Mouse (Mus musculus): ENCODE results near the gene Usp7.

Gene Usp7

DNA sequence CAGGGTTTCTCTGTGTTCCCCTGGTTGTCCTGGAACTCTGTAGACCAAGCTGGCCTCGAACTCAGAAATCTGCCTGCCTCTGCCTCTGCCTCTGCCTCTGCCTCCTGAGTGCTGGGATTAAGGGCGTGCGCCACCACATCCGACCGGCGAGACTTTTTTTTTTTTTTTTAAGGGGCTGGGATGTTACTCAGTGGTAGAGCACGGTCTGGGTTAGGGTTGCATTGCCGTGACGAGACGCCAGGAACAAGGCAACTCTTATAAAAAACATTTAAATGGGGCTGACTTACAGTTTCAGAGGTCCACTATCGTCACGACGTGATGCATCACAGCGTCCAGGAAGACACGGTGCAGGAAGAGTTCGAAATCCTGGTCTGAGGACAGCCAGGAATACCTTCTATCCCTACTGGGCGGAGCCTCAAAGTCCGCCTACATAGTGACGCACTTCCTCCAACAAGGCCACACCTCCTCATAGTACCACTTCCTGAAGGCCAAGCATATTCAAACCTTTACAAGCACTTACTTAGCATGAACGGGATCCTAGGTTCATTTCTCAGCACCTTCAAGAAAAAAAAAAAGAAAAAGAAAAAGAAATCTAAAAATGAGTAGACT is at the start of gene Usp7:
Gene Usp7, minus strand, starts transcription at position 360 of the 609 bp plus-strand sequence.
- WGBS, result 97% methylated on average over 20 of the region's 20 CpGs

DNA sequence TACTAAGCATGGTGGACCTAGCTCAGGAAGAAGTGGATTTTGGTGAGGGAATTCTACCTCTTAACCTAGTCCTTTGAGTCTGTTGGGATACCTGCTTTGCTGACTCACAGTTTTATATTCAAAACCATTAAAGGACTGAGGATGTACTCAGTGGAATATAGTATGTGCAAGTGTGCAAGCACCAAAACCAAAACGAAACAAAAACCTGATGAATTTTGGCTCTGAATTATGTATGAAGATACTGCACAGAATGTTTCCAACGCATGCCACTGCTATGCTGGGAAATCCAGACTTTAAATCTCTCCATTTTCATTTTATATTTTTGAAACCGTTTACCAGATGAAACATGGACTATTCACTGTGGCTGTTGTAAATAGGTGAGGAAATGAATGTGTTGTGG is 48.4 kb upstream of the Usp7 start:
- WGBS, result 29% methylated on average over 3 of the region's 3 CpGs

DNA sequence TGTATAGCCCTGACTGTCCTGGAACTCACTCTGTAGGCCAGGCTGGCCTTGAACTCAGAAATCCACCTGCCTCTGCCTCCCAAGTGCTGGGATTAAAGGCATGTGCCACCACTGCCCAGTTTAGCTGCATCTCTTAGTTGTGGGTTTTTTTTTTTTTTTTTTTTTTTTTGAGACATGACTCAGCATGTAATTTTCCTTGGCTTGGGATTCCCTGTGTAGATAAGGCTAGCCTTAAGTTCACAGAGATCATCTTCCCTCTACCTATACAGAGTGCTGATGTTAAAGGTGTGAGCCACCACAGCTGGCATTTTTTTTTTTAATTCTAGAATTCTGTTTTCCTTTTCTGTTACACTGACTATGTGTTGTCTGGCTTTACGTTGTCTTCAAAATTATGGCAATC is 45.5 kb upstream of the Usp7 start:
- 39% methylated on average over 1 of the region's 1 CpGs for WGBS

DNA sequence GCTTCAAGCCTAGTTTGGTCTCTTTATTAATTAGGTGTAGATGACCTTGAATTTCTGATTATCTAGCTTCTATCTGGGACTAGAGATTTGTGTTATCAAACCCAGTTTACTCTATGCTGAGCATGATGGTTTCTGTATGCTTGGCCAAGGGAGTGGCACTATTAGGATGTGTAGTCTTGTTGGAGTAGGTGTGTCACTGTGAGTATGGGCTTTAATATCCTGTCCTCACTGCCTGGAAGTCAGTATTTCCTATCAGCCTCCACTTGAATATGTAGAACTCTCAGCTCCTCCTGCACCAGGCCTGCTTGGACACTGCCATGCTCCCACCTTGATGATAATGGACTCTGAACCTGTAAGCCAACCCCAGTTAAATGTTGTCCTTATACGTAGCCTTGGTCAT is 44.8 kb upstream of the Usp7 start:
- 69% methylated on average over 1 of the region's 1 CpGs for WGBS

DNA sequence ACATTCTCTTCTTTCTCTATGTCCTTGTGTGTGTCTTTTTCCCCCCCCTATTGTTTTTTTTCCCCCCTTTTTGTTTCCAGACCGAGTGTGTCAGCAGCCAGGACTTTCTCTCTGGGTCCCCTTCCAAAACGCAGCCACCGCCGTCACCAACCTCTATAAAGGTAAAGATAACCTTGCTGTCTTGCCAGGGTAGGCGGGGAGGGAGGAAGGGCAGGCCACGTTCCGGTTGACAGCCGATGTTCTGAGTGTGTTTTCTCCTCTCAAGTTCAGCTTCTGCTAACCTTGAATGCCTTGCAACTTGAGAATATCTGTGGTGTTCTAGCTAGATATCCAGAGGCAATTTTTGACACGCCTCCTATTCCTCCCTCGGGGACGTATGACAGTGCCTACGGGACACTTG is 39.1 kb upstream of the Usp7 start:
- 1% methylated on average over 12 of the region's 12 CpGs for WGBS

DNA sequence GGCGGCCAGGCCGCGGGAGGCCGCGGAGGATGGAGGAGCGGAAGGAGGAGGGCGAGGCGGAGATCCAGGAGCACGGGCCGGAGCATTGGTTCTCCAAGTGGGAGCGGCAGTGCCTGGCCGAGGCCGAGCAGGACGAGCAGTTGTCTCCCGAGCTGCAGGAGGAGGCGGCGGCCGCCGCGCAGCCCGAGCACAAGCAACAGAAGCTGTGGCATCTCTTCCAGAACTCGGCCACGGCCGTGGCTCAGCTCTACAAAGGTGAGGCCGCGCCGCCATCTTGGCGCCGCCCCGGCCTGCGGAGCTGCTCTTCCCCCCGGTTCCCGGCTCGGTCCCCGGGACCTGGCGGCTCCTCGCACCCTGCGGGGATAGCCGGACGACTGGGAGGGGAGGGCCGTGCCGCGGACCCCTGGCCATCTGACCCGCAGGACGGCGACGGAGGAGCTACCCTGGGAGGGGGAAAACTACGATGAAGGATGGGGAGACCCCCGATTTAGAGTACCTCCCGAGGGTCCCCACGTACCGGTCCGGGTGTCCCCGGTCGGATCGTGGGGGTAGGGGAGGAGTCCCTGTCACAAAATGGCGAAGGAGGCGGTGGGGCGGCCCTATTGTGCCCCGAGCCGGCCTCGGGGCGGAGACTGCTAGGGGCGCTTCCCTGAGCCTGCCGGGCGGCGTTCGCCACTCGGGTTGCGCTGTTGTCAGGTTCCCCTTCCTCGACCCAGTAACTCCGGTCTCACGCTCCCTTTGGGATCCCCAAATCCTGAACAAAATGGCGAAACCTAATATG is 38.5 kb upstream of the Usp7 start:
- under 1% methylated on average over 73 of the region's 74 CpGs for WGBS

DNA sequence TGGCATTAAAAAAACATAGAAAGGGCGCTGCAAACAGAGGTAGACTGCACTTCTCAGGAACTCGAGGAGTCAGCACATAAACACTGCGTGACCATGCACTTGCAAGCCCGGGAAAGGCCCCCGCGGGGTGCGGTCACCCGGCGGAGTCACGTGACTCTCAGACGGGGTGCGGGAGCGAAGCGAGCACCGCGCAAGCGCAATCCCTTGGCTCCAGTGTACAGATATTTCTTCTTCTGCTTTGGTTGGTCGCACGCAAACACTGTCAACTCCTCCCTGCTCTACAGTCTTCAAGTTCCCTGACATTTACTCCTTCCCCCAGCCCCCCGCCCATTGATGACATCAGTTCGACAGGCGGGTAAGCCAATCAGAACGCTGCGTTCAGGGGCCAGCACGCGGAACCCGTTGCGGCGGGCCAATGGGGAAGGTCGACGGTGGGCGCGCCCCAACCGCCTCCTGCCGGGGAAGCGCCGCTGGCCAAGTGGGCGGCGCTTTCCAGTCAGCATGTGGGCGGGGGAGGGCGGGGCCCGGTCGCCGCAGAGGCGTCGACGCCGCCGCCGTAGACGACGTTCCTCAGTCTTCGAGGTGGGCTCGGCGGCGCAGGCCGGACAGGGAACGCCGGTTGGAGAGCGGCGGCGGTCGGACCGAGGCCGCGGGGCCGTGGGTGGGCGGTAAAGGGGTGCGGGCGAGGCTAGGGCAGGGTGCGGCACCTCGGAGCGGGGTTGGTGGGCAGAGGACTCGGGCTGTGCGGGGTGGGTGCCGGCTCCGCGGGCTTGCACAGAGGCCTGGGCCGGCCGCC is 37.7 kb upstream of the Usp7 start, which contains the start of gene 1810013L24Rik:
Gene 1810013L24Rik, plus strand, starts transcription at position 537 of the 796 bp plus-strand sequence.
- under 1% methylated on average over 78 of the region's 80 CpGs for WGBS

DNA sequence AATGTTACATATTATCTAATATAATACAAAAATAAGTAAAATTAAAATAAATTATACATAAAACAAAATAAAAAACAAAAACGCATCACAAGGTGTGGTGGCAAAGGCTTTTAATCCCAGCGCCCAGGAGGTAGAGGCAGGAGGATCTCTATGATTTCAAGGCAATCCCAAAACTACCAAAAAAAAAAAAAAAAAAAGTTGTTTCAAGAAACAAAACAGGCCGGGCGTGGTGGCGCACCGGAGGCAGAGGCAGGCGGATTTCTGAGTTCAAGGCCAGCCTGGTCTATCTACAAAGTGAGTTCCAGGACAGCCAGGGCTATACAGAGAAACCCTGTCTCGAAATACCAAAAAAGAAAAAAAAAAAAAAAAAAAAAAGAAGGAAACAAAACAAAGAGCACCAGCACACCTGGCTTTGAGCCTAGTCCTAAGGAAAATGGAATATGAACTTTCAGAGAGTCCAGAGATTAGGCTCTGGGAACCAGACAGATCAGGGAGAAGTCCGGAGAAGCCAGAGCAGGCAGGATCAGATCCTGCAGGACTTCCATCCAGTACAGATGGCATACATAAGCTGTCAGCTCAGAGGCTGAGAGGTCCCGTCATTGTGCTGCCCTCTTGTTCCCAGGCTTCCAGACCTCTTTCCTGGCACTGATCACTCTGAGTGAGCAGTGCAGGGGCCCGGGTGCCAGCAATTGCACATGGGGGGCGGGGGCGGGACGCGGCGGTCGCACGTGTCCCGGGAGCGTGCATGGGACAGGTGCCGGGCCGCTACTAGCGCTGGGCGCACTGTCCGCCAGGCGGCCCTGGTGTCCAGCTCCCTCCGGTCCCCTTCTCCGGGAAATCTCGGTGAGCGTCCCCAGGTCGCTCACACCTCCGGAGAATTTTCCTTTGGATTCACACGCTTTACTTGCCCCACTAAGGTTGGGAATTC is 36.8 kb upstream of the Usp7 start:
- 10% methylated on average over 33 of the region's 33 CpGs for WGBS

DNA sequence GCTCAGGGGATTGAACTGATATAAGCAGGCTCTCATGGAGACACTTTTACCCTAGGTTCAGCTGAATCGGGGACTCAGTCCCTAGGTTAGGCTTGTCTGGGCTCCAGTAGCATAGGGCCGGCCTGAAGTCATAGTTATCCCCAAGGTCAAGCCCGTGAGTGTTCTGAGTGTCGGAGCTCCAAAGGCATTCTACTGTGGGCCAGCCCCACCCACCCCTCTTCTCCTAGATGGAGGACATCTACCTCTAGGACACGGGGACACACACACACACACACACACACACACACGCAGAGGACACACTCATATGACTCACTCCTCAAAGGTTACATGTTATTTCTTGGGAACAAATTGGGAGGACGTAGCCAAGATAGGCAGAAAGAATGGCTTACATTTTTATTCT is 35.3 kb upstream of the Usp7 start:
- 93% methylated on average over 7 of the region's 7 CpGs for WGBS

DNA sequence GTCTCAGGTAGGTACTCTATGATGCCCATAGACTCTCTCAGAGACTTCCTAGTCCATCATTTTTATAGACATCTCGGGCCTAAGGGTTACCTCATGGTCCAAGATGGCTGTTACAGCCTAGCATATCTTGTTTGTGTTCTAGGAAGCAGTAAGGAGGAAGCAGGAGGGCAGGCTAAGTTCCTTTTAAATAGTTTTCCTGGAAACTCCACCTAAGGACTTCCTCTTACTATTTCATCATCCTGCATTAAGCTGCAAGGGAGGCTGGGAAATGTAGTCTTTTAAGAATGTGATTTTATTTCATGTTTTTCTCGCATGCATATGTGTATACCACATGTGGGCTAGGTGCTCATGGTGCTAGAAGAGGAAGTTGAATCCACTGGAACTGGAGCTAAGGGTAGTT is 31.6 kb upstream of the Usp7 start:
- 63% methylated on average over 2 of the region's 2 CpGs for WGBS

DNA sequence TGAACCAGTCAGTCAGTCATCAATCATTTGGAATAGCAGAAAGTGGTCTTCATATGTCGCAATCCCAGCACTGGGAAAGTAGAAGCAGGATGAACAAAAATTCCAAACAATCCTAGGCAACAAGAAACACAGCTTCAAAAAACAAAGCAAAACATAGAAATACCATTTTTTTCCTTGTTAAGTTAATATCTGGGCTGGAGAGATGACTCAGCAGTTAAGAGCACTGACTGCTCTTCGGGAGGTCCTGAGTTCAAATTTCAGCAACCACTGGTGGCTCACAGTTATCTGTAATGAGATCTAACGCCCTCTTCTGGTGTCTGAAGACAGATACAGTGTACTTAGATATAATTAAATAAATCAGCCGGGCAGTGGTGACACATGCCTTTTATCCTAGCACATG is 30.5 kb upstream of the Usp7 start:
- 84% methylated on average over 4 of the region's 4 CpGs for WGBS

DNA sequence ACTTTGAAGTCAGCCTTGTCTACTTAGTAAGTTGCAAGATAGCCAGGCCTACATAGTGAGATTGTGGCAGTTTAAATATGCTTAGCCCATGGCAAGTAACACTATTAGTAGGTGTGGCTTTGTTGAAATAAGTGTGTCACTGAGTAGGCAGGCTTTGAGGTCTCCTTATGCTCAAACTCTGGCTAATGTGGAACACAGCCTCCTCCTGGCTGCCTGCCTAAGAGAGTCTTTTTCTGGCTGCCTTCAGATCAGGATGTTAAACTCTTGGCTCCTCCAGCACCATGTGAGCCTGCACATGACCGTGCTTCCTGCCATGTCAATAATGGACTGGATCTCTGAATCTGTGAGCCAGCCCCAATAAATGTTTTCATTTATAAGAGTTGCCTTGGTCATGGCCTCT is 29.3 kb upstream of the Usp7 start:
- WGBS, result 33% methylated on average over 1 of the region's 1 CpGs

DNA sequence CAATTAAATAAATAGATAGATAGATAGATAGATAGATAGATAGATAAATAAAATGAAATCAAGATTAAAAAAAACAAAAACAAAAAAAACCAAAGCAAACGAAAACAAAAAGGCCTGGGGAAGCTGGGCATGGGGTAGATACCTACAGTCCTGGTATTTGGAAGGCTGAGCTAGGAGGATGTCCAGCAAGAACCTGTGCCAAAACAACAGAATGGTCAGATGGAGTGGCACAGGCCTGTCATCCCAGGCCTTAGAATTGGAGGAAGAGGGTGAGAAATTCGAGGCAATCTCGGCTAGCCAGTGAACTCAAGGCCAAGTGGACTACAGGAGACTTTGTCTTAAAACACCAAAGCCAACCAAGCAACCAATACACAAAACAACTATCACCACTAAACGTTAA is 25.8 kb upstream of the Usp7 start:
- WGBS, result 80% methylated on average over 4 of the region's 4 CpGs

DNA sequence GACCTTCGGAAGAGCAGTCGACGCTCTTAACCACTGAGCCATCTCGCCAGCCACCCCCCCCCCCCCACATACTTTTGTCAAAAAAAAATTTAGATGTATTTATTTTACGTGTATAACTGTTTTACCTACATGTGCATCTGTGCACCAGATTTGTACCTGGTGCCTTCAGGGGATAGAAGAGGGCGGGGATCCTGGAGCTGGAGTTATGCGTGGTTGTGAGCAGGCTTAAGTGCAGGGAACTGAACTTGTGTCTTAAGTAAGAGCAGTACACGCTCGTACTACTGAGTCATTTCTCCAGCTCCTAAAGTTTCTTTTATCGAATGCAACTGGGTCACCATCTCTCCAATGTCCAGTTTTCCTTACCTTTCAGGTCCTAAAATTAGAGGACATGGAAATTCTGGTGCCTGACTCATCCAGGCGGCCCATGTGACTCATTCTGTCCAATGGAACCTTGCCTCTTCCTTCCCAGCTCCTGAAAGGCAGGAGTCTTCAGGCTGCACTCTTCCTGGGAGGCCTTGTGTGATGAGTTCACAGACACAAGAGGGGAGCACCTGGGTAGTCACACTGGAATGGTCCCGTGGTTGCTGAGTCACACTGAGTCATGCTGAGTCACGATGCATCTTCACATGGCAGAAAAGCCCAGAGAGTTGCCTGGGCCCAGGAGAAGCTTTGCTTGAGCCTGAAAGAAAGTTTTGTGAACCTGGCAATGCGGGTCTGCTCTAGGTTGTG is 18.5 kb upstream of the Usp7 start:
- WGBS, result 81% methylated on average over 14 of the region's 14 CpGs

DNA sequence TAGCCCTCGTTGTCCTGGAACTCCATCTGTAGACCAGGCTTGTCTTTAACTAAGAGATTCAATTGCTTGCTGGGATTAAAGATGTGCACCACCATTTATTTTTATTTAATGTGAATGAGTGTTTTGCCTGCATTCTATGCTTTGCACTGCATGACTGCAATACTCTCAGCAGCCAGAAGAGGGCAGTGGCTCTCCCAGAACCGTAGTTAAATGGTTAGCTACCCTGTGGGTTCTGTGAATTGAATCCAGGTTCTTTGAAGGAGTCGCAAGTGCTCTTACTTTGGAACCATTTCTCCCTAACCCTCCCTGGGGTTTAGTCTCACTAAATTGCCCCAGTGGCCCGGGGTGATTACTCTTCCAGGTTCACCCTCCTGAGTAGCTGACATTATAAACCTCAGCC is 14.6 kb upstream of the Usp7 start:
- 24% methylated on average over 4 of the region's 4 CpGs for WGBS

DNA sequence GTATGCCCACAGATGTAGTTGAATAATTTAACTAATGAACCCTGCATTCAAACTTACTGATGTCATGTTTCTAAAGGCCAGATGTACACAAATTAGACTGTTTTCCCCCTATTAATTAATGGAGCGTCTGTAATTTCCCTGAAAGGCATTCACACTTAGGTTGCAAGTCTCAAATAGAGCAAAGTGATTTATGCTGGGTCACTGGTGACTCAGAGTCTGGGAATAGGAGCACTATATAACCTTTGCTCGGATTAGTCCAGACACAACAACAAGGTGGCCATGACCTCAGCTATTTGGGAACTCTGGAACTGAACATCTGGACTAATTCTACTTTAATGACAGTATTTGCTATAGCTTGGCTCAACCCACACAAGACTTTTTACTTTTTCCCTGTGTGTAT is 3.8 kb upstream of the Usp7 start:
- 70% methylated on average over 2 of the region's 2 CpGs for WGBS

DNA sequence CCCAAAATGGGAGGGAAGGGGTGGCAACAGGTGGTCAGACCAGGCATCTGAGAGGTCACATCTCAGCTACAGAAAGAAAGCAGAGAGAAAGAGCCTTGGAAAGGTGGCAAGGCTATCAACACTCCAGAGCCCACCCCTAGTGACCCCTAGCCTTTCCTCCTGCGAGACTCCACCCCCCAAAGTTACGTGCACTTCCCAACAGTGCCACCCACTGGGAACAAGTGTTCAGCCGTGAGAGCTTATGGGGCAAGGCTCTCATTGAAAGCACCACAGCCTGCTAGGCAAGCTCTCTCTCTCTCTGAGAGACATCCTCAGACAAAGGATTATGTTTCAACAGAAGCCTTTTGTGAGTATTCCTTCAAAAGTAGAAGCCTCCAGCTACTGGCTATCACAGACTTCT is 2.8 kb upstream of the Usp7 start:
- 9% methylated on average over 3 of the region's 3 CpGs for WGBS

DNA sequence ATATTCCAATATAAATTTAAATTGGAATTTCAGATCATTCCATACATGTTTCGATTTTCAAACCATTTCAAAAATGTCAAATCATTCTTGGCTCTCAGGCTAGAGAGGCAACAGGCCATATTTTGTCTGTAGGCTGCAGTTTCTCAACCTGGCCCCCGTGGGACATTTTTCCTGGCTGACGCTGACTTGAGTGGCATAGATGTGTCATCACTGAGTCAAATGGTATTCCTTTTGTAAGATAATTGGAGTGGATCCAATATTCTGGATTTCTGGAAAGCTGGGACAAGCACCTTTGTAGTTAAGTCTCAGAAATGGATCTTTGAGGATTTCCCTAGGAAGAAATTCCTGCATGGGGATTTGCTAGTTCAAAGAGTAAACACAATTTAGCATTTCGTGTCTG is 1.2 kb downstream of the Usp7 start:
- WGBS, result 68% methylated on average over 4 of the region's 4 CpGs

DNA sequence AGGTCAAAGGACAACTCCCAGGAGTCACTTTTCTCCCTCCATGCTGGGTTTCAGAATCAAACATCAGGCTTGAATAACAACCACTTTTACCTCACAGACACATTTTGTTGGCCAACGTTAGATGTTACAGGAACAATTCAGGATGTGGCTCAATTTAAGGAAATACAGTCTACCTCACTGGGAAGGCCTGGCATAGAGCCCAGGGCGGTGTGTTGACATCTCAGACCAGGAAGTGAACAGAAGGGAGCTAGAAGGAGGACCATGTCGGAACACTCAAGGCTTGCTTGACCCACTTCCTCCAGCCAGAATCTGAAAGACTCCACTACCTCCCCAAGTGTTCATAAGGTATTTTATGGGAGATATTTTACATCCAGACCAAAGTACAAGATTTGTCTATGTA is 7.4 kb downstream of the Usp7 start:
- 48% methylated on average over 3 of the region's 3 CpGs for WGBS

DNA sequence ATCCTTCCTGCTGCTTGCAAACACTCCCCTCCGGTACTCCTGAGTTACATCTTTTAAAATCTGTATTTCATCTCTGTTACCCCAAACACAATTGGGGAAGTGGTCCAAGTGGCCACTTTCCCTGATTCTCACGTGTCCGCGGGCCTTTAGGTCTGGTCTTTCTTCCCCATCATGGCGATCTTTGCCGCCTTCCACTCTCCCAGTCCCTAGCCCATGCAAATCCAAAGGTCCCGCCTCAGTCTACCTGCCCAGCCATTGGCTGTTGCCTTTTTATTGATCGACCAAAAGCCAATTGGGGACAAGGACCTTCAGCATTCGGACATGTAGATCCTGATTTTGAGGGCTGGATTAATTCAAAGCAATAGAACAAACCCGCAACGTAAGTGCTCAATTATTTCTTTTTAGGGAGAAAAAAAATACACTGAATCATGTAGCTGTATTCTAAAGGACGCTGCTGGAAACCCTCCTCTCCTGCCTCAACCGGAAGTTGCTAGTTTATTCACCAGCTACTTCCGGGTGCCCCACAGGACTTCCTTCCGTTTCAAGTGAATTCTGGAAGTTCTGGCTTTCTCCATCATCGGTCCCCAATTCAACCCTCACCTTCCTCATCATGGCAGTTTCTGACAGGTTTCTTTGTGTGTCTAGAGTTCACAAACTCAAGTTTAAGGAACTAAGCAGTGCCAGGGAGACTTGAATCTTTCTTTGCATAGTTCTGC is 8.8 kb downstream of the Usp7 start:
- WGBS, result 82% methylated on average over 16 of the region's 16 CpGs
